Mouse (Mus musculus) forelimb bud, embryonic 11.5 days (tissue): ENCODE data around the gene Sept5.

Experiments used
- DNase-seq: peaks from one replicate; pipeline ENCODE4 v3.0.0-alpha.2; 2012; ENCODE audit warnings: low read depth, low spot score

The Sept5 gene

DNA sequence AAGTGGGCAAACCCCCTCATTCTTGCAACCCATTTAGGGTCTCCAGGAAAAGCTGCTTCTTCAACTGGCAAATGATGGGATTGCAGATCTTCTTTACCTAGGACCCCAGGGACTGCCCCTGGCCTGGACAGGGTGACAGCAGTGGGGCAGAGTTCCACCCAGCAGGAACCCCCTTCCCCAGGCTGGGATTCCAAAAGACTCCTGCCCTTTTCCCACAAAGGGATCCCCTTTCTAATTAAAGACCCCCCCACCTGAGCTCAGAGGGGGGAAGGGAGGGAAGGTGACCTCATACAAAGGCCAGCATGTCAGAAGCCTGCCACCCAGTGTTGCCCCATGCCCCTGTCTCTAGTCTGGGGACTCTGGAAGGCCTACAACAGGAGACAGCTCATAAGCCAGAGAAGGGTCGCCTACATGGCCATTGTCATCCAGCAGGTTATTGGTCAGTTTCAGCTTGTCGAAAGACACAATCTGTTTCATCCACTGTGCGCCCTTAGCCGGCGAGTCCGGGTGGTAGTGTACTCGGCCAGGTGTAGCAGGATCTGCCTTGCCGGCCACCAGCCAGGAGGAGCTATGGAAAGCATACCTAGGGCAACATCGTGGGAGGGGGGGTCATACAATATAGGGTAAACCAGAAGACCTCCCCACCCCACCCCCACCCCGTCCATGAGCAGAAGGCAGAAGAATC is 45.9 kb downstream of the Sept5 start:
- no peak for DNase-seq

DNA sequence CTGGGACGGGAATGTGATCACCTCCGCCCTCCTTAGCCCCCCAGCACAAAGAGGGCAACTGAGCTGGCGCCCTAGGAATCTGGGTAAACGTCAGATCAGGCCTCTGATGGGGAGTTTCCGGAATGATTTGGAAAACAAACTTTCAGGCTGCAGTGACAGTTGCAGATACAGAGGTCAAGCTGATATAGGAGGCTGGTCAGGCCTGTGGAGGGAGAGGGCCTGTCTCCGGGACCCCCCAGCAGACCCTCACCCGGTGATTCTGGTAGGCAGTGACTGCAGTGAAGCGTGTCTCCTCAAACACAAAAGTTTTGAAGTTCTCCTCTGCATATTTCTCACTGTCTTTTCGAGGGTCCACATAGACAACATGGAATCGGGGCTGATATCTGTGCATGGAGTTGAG is 46.6 kb downstream of the Sept5 start:
- DNase-seq = no peak

DNA sequence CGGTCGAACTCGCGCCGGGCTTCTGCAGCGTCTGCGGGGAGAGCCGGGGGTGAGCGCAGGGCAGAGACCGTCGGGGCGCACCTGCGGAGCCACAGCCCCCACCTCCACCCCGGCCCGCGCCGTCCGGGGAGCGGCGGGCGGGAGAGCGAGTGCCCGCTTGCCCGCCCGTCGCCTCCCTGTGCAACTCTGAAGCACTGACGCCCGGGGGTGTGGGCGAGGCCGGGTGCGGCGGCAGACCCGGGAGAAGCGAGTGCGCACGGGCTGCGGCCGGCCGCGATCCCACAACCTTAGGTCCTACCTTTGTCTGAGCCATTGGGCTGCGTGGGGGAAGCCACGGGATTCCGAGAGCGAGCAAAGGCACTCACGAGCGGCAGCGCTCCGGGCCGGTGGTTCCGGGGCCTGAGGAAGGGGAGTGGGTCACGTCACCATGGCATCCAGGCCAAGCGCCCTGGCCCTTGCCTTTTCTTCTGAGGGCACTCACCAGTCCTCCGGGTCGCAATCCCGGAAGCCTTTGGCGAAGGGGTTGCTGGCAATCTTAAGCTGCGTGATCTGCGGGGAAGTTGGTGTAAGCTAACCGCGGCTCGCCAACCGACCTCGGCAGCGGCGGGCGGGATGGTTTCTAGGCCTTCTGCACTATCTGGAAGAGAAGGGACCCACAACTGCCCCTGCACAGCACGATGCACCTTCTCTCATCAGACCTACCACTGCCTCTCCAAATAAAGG is 47.2 kb downstream of the Sept5 start:
- no peak for DNase-seq

DNA sequence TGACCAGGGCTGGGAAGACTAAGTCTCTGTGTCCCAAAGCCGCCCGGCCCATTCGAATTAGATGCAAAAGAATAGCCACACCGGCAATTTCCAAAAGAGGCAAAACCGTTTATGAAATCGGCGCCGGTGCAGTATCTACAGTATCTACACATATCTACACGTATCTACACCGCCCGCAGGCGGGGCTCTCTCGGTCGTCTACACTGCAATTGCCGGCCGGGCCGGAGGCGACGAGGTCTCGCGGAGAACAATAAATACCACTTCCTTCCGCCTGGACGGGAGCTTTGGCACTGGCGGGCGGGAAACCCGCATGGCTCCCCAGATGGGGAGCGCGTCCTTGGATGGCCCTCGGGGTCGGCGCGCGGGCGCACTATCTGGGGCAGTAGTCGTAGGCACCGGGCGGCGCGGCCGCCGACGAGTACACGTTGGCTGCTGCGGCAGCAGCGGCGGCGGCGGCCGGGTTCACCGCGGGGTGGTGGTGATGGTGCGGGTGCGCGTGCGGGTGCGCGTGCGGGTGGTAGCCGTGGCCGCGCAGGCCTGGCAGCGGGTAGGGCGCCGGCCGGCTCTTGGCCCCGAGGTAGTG is 48.0 kb downstream of the Sept5 start:
- DNase-seq = no peak

DNA sequence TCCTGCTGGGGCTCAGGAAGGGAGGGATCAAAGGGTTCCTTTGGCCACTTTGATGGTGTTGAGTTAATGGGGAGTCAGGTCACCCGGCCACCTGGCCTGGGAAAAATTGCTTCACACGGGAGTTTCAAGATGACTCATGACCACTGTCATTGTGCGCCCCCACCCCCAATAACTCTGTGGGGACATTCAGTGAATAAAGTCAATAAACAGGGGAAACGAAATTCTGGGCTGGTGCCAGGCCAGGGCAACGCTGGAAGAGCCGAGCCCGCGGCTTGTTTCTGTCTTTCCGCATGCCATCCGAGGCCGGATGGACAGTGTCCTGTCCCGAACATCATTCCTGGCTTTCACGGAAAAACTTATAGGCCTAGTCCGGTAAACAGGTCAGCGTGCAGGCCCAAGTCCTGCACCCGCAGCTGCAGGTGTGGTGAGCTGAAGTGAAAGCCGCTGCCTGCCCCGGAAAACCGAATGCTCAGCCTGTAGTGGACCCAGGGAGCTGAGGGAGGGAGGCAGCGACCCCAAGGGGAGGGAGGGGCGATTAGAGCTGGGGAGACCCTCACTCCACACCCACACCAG is 48.6 kb downstream of the Sept5 start:
- no peak for DNase-seq

DNA sequence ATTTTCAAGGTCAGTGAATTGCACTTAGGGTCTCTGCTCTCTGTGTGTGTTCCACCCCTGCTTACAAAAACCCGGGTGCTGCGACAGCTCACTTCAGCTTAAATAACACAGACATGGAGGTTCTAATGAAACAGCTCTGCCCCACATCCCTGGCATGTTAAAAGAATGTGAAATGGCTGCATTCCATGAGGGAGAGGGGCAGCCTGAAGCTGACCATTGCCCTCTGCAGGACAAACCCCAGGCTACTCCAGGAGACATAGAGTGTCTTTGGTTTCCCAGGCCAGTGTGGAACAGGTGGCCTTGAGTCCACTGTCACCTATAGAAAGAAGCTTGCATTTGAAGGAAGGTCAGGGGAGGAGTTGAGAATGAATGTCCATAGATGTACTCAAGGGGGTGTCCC is 49.4 kb downstream of the Sept5 start:
- DNase-seq = no peak

DNA sequence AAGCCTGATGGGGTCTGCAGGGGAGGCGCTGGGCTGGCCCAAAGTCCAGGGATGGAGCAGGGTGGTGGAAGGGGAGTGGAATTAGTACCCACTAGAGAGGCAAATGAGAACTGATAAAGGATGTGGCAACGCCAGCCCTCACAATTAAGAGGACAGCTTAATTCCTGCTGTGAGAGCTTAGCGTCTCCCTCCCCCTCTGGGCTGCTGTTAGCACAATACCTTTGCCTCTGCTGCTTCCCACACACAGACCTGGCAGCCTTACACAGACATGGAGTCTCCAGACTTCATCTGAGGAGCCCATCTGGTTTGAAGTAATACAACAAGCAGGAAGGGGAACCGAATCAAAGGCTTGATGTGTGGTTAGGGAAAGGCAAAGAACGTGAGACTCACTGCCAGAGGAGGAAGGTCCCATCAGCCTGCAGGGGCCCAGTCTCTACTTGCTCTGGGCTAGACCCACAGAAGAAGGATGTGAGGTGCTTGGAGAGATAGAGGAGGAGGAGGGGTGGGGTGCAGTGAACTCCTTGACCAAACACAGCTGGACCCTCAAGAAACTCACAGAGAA is 52.1 kb downstream of the Sept5 start:
- no peak for DNase-seq

DNA sequence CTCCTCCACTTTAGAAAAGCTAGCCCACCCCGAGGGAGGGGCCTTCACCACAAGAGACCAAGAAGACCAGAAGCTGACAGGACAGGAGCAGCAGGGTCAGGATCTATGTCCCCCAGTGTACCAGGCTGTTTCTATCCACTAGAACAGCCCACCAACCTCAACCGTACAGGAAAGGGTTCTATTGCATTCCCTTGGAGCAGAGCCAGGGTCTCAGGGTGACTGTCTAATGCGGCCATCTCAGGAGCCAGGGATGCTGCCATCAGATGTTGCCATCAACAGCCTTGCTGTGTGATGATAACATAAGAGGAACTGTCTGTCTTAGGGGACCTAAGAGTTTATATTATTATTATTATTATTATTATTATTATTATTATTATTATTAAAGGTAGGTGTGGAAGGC is 52.7 kb downstream of the Sept5 start:
- DNase-seq = no peak

DNA sequence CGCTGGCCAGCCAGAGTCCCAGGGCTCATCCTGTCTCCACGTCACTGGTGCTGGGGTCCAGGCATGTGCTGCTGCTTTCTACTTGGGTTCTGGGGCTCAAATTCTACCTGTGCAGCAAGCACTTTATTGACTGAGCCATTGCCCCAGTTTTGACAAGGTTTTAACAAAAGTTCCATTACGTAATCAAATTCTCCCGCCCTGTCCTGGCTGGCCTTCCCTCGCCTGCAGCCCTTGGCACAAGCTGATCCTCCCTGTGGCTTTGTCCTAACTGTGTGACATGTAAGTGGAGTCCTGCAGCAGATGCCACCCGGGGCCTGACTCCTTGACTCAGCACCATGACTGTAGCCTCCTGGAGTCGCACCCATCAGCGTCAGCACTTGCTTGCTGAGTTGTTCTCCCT is 55.6 kb downstream of the Sept5 start:
- no peak for DNase-seq
